Mouse (Mus musculus) MEL (cell line): ENCODE results near the gene Pycard. TPM values are rescaled to one million over a fixed set of nuclear protein-coding genes. Genes with fewer than 3 reads are reported as not detected.

Experiments
- DNase-seq: peaks from one replicate; pipeline ENCODE4 v3.0.0; 2011; ENCODE audit warnings: low read depth, low spot score
- H3K27ac ChIP-seq: 2 replicates; pipeline ENCODE4 v1.5.1; 2012; ENCODE audit warnings: low read depth, mild to moderate bottlenecking, control low read depth, low read length, moderate library complexity; ENCODE audit not compliant: control insufficient read depth
- H3K27me3 ChIP-seq, 2 experiments: fragments of 150-350 bp in 1 of 2; sonication (generic) in 1 of 2; 2 replicates each; pipeline ENCODE4 v1.6.1; 2012; ENCODE audit warnings: low read length in 2 of 2, mild to moderate bottlenecking in 2 of 2, improper control_type of control experiment in 1 of 2, moderate library complexity in 1 of 2; ENCODE audit not compliant: insufficient read depth in 2 of 2, control insufficient read depth in 1 of 2
- H3K36me3 ChIP-seq, 2 experiments: 2 replicates each; pipeline ENCODE4 v1.6.1; 2012 to 2014; ENCODE audit warnings: low read length in 2 of 2, improper control_type of control experiment in 1 of 2, inconsistent platforms in 1 of 2, mild to moderate bottlenecking in 1 of 2; ENCODE audit not compliant: insufficient read depth in 2 of 2, control insufficient read depth in 1 of 2
- H3K4me1 ChIP-seq, 2 experiments: fragments of 150-350 bp in 1 of 2; sonication (generic) in 1 of 2; 2 replicates each; pipeline ENCODE4 v1.6.1; 2012; ENCODE audit warnings: low read length in 2 of 2, improper control_type of control experiment in 1 of 2, mild to moderate bottlenecking in 1 of 2; ENCODE audit not compliant: insufficient read depth in 2 of 2, control insufficient read depth in 1 of 2
- H3K4me3 ChIP-seq, 2 experiments: fragments of 150-350 bp in 1 of 2; sonication (generic) in 1 of 2; 2 replicates each; pipeline ENCODE4 v1.5.1; 2012; ENCODE audit warnings: low read depth in 2 of 2, low read length in 2 of 2, mild to moderate bottlenecking in 2 of 2, moderate library complexity in 2 of 2, control low read depth in 1 of 2, improper control_type of control experiment in 1 of 2; ENCODE audit not compliant: control insufficient read depth in 1 of 2, insufficient read depth in 1 of 2
- H3K79me2 ChIP-seq: 2 replicates; pipeline ENCODE4 v1.6.1; 2012; ENCODE audit warnings: mild to moderate bottlenecking, low read length, moderate library complexity; ENCODE audit not compliant: control insufficient read depth, poor library complexity, insufficient read depth
- H3K9ac ChIP-seq: 2 replicates; pipeline ENCODE4 v1.6.1; 2012; ENCODE audit warnings: low read depth, mild to moderate bottlenecking, control low read depth, low read length, moderate library complexity; ENCODE audit not compliant: control insufficient read depth, poor library complexity, severe bottlenecking
- H3K9me3 ChIP-seq: fragments of 150-350 bp; sonication (generic); replicated peaks from 2 replicates; pipeline ENCODE4 v1.6.1; 2012; ENCODE audit warnings: mild to moderate bottlenecking, low read length, improper control_type of control experiment, moderate library complexity; ENCODE audit not compliant: insufficient read depth
- BHLHE40 ChIP-seq: IDR thresholded peaks from 2 replicates; pipeline ENCODE4 v1.6.1; 2012; ENCODE audit warnings: low read depth, mild to moderate bottlenecking, inconsistent platforms, low read length, improper control_type of control experiment, borderline replicate concordance
- CHD1 ChIP-seq: IDR thresholded peaks from 2 replicates; pipeline ENCODE4 v1.6.1; 2012; ENCODE audit warnings: low read depth, mild to moderate bottlenecking, inconsistent platforms, low read length, improper control_type of control experiment
- CTCF ChIP-seq, 3 experiments: IDR thresholded peaks in 2 of 3; conservative IDR thresholded peaks in 1 of 3; 2 replicates each; pipeline ENCODE4 v1.5.1; 2011 to 2012; ENCODE audit warnings: low read length in 3 of 3, low read depth in 2 of 3, mild to moderate bottlenecking in 2 of 3, improper control_type of control experiment in 1 of 3, inconsistent platforms in 1 of 3, mixed read lengths in 1 of 3, moderate library complexity in 1 of 3; ENCODE audit not compliant: control insufficient read depth in 1 of 3, insufficient read depth in 1 of 3, poor library complexity in 1 of 3, severe bottlenecking in 1 of 3
- E2F4 ChIP-seq: IDR thresholded peaks from 2 replicates; pipeline ENCODE4 v1.6.1; 2011; ENCODE audit warnings: low read depth, low read length, improper control_type of control experiment, borderline replicate concordance
- ELF1 ChIP-seq: IDR thresholded peaks from 2 replicates; pipeline ENCODE4 v1.6.1; 2014; ENCODE audit warnings: low read depth, mild to moderate bottlenecking, inconsistent platforms, low read length, improper control_type of control experiment, moderate library complexity
- EP300 ChIP-seq, 2 experiments: IDR thresholded peaks; 2 replicates each; pipeline ENCODE4 v1.6.1; 2011; ENCODE audit warnings: improper control_type of control experiment in 2 of 2, low read length in 2 of 2, low read depth in 1 of 2, mild to moderate bottlenecking in 1 of 2
- GATA1 ChIP-seq: IDR thresholded peaks from 2 replicates; pipeline ENCODE4 v1.6.1; 2011; ENCODE audit warnings: low read depth, low read length, improper control_type of control experiment
- HCFC1 ChIP-seq: IDR thresholded peaks from 2 replicates; pipeline ENCODE4 v1.6.1; 2012; ENCODE audit warnings: low read depth, mild to moderate bottlenecking, inconsistent platforms, low read length, improper control_type of control experiment, moderate library complexity
- KAT2A ChIP-seq: conservative IDR thresholded peaks from 2 replicates; pipeline ENCODE4 v1.6.1; 2012; ENCODE audit warnings: low read depth, low read length, improper control_type of control experiment, inconsistent platforms
- MAZ ChIP-seq: IDR thresholded peaks from 2 replicates; pipeline ENCODE4 v1.6.1; 2012; ENCODE audit warnings: low read depth, mild to moderate bottlenecking, inconsistent platforms, low read length, improper control_type of control experiment
- MEF2A ChIP-seq: IDR thresholded peaks from 2 replicates; pipeline ENCODE4 v1.6.1; 2014; ENCODE audit warnings: low read depth, mild to moderate bottlenecking, inconsistent platforms, low read length, improper control_type of control experiment; ENCODE audit not compliant: poor library complexity, insufficient replicate concordance, severe bottlenecking; ENCODE audit errors: extremely low read depth
- MYB ChIP-seq: IDR thresholded peaks from 2 replicates; pipeline ENCODE4 v1.6.1; 2011; ENCODE audit warnings: mild to moderate bottlenecking, low read depth, low read length, improper control_type of control experiment
- MYC ChIP-seq: IDR thresholded peaks from 2 replicates; pipeline ENCODE4 v1.6.1; 2011; ENCODE audit warnings: low read depth, mild to moderate bottlenecking, low read length, improper control_type of control experiment, moderate library complexity
- NELFE ChIP-seq: IDR thresholded peaks from 2 replicates; pipeline ENCODE4 v1.6.1; 2011; ENCODE audit warnings: low read depth, low read length, improper control_type of control experiment
- NRF1 ChIP-seq: IDR thresholded peaks from 2 replicates; pipeline ENCODE4 v1.6.1; 2014; ENCODE audit warnings: low read depth, mild to moderate bottlenecking, inconsistent platforms, low read length, improper control_type of control experiment, moderate library complexity; ENCODE audit not compliant: poor library complexity, insufficient read depth, severe bottlenecking
- POLR2AphosphoS2 ChIP-seq: IDR thresholded peaks from 2 replicates; pipeline ENCODE4 v1.6.1; 2011; ENCODE audit warnings: low read length, improper control_type of control experiment
- POLR2AphosphoS5 ChIP-seq: IDR thresholded peaks from 2 replicates; pipeline ENCODE4 v1.6.1; 2012; ENCODE audit warnings: low read depth, borderline replicate concordance, mild to moderate bottlenecking, inconsistent platforms, low read length, moderate library complexity, mixed read lengths
- RCOR1 ChIP-seq: IDR thresholded peaks from 2 replicates; pipeline ENCODE4 v1.6.1; 2012; ENCODE audit warnings: low read depth, mild to moderate bottlenecking, inconsistent platforms, low read length, improper control_type of control experiment
- SIN3A ChIP-seq: IDR thresholded peaks from 2 replicates; pipeline ENCODE4 v1.6.1; 2012; ENCODE audit warnings: low read length, improper control_type of control experiment, inconsistent platforms
- SMC3 ChIP-seq: IDR thresholded peaks from 2 replicates; pipeline ENCODE4 v1.6.1; 2011; ENCODE audit warnings: low read depth, low read length, improper control_type of control experiment
- TAL1 ChIP-seq: IDR thresholded peaks from 2 replicates; pipeline ENCODE4 v1.6.1; 2012; ENCODE audit warnings: mild to moderate bottlenecking, inconsistent platforms, low read length, moderate library complexity, mixed read lengths
- TBP ChIP-seq: IDR thresholded peaks from 2 replicates; pipeline ENCODE4 v1.8.0; 2011; ENCODE audit warnings: low read depth, low read length, improper control_type of control experiment
- UBTF ChIP-seq: IDR thresholded peaks from 2 replicates; pipeline ENCODE4 v1.6.1; 2012; ENCODE audit warnings: low read depth, mild to moderate bottlenecking, inconsistent platforms, low read length, improper control_type of control experiment, moderate library complexity, borderline replicate concordance; ENCODE audit not compliant: insufficient read depth
- USF1 ChIP-seq: IDR thresholded peaks from 2 replicates; pipeline ENCODE4 v1.6.1; 2014; ENCODE audit warnings: low read depth, mild to moderate bottlenecking, inconsistent platforms, low read length, improper control_type of control experiment, moderate library complexity
- USF2 ChIP-seq, 2 experiments: IDR thresholded peaks; 2 replicates each; pipeline ENCODE4 v1.6.1; 2011 to 2012; ENCODE audit warnings: improper control_type of control experiment in 2 of 2, low read length in 2 of 2, borderline replicate concordance in 1 of 2, inconsistent platforms in 1 of 2, low read depth in 1 of 2, mild to moderate bottlenecking in 1 of 2; ENCODE audit not compliant: insufficient read depth in 1 of 2
- ZC3H11A ChIP-seq: IDR thresholded peaks from 2 replicates; pipeline ENCODE4 v1.6.1; 2012; ENCODE audit warnings: low read depth, mild to moderate bottlenecking, inconsistent platforms, low read length, improper control_type of control experiment
- ZMIZ1 ChIP-seq: IDR thresholded peaks from 2 replicates; pipeline ENCODE4 v1.6.1; 2012; ENCODE audit warnings: low read depth, mild to moderate bottlenecking, inconsistent platforms, low read length, improper control_type of control experiment, moderate library complexity
- ZNF384 ChIP-seq: IDR thresholded peaks from 2 replicates; pipeline ENCODE4 v1.6.1; 2012; ENCODE audit warnings: low read depth, mild to moderate bottlenecking, inconsistent platforms, low read length, improper control_type of control experiment
- polyA plus RNA-seq, 2 experiments: library from polyadenylated mRNA; stranded (reverse) in 1 of 2; unstranded in 1 of 2; fragments of >175 nt in 1 of 2; fragments of >200 nt in 1 of 2; gene quantifications; 2 replicates each; pipeline versions ENCODE4 v1.2.1 to v1.2.4; 2012; ENCODE audit warnings: low replicate concordance in 2 of 2, low read depth in 1 of 2; ENCODE audit not compliant: insufficient read length in 2 of 2, insufficient read depth in 1 of 2, missing spikeins in 1 of 2
- total RNA-seq: library from RNA; depleted of rRNA; stranded (reverse); fragments of 300-350 nt; gene quantifications from 2 replicates; pipeline ENCODE4 v1.2.3, GENCODE M21; 2012

The Pycard gene
- total and polyA plus RNA-seq, 3 experiments, result 0.12 to 0.24 TPM; not detected in 1

GRCm38 (mm10) chr7:127980606-127981005 lies 13.1 kb downstream of the Pycard start:
- no peak for DNase-seq
- H3K4me3 ChIP-seq, result no peak overlapping the region
- H3K36me3 ChIP-seq, result peaks cover 34 to 76% of the 10 kb centered on the region in 2 experiments
- TF ChIP-seq NELFE, result no peak
- no peak for TF ChIP-seq SMC3
- TF ChIP-seq NRF1, result no peak
- no peak for TF ChIP-seq ZNF384
- no peak for TF ChIP-seq ZMIZ1
- no peak for TF ChIP-seq POLR2AphosphoS2
- no peak for TF ChIP-seq EP300 (IDR thresholded peaks at IDR 0.05; ENCODE audit: low read depth in 1 of 2, low read length in 2 of 2)
- no peak for TF ChIP-seq TBP
- TF ChIP-seq USF2 (IDR thresholded peaks at IDR 0.05; ENCODE audit: borderline replicate concordance in 1 of 2, insufficient read depth in 1 of 2, low read depth in 1 of 2, low read length in 2 of 2), result no peak
- no peak for TF ChIP-seq E2F4
- no peak for TF ChIP-seq MAZ
- TF ChIP-seq HCFC1, result no peak
- TF ChIP-seq MEF2A, result no peak
- no peak for TF ChIP-seq CTCF (IDR thresholded peaks at IDR 0.05 in 2 of 3, conservative IDR thresholded peaks at IDR 0.05 in 1 of 3; ENCODE audit: control insufficient read depth in 1 of 3, insufficient read depth in 1 of 3, low read depth in 2 of 3, low read length in 3 of 3, poor library complexity in 1 of 3, severe bottlenecking in 1 of 3)
- H3K9me3 ChIP-seq, result no peaks in the 10 kb centered on the region
- no peaks in the 10 kb centered on the region for H3K79me2 ChIP-seq
- H3K27me3 ChIP-seq, result no peaks in the 10 kb centered on the region
- no peak overlapping the region for H3K9ac ChIP-seq
- no peak overlapping the region for H3K27ac ChIP-seq
- peaks cover 0 to 2% of the 10 kb centered on the region in 2 experiments; a peak in 1 of 4 replicates for H3K4me1 ChIP-seq

GRCm38 (mm10) chr7:127978856-127979255 lies 14.8 kb downstream of the Pycard start:
- Histone ChIP-seq H3K4me3 (no peak overlapping the region), H3K27ac (no peak overlapping the region), H3K9me3 (no peaks in the 10 kb centered on the region), H3K36me3 (peaks cover 43 to 76% of the 10 kb centered on the region in 2 experiments), H3K9ac (no peak overlapping the region), H3K27me3 (no peaks in the 10 kb centered on the region), H3K4me1 (peaks cover 0 to 2% of the 10 kb centered on the region in 2 experiments; a peak in 1 of 4 replicates), H3K79me2 (peaks cover 6% of the 10 kb centered on the region)
- no peak for DNase-seq
- TF ChIP-seq POLR2AphosphoS5, result no peak
- TF ChIP-seq UBTF, result no peak
- no peak for TF ChIP-seq KAT2A
- TF ChIP-seq CTCF (IDR thresholded peaks at IDR 0.05 in 2 of 3, conservative IDR thresholded peaks at IDR 0.05 in 1 of 3; ENCODE audit: control insufficient read depth in 1 of 3, insufficient read depth in 1 of 3, low read depth in 2 of 3, low read length in 3 of 3, poor library complexity in 1 of 3, severe bottlenecking in 1 of 3), result no peak
- no peak for TF ChIP-seq E2F4
- TF ChIP-seq CHD1, result no peak
- TF ChIP-seq ZC3H11A, result no peak
- TF ChIP-seq GATA1, result no peak
- no peak for TF ChIP-seq EP300 (IDR thresholded peaks at IDR 0.05; ENCODE audit: low read depth in 1 of 2, low read length in 2 of 2)
- TF ChIP-seq TAL1, result no peak
- no peak for TF ChIP-seq BHLHE40
- TF ChIP-seq RCOR1, result no peak
- no peak for TF ChIP-seq USF1
- no peak for TF ChIP-seq TBP
- TF ChIP-seq ELF1, result no peak
- no peak for TF ChIP-seq MYC
- no peak for TF ChIP-seq MYB
- no peak for TF ChIP-seq SIN3A
